Mouse (Mus musculus) E14TG2a.4 (cell line): ENCODE data around the gene Miga2.

Experiments
- CTCF ChIP-seq: conservative IDR thresholded peaks from 2 replicates; pipeline ENCODE4 v1.5.1; 2014; ENCODE audit warnings: low read length
- POU5F1 ChIP-seq: IDR thresholded peaks from 2 replicates; pipeline ENCODE4 v1.6.1; 2014; ENCODE audit warnings: low read length, borderline replicate concordance

GRCm38 (mm10) chr2:30407221-30407620 lies 43.2 kb downstream of the Miga2 start:
- TF ChIP-seq CTCF (no peak), POU5F1 (no peak)
